Mouse (Mus musculus): ENCODE measurements around the gene Cyth1. TPM values are rescaled to one million over a fixed set of nuclear protein-coding genes. Genes with fewer than 3 reads are reported as not detected.
A peak's percentile ranks its signal among the peaks of the same experiment; 100 is the strongest.

The Cyth1 gene
- total RNA-seq, 2 experiments from 2014 or later: 59.3 to 63.5 TPM

GRCm38 (mm10) chr11:118158753-118159152, 89.6 kb downstream of the Cyth1 start:
- DNase-seq (ENCODE audit: low spot score in 2 of 2): no peak

GRCm38 (mm10) chr11:118156480-118157060, 91.8 kb downstream of the Cyth1 start:
- DNase-seq (ENCODE audit: low spot score in 2 of 2): no peak

- DNase-seq (ENCODE audit: low spot score in 2 of 2): no peak
These were observed 95.4 kb downstream of the Cyth1 start for GRCm38 (mm10) chr11:118152964-118153363.

- DNase-seq (ENCODE audit: low spot score in 2 of 2): no peak
These were observed 96.8 kb downstream of the Cyth1 start for GRCm38 (mm10) chr11:118151423-118152180.

- DNase-seq (ENCODE audit: low spot score in 2 of 2): peak in 1 of 2 experiments; percentile 51
These were observed 98.2 kb downstream of the Cyth1 start for GRCm38 (mm10) chr11:118150115-118150701.

- no peak for DNase-seq (ENCODE audit: low spot score in 2 of 2)
These were observed 100.3 kb downstream of the Cyth1 start for GRCm38 (mm10) chr11:118147877-118148637.

GRCm38 (mm10) chr11:118146446-118146845, 101.9 kb downstream of the Cyth1 start:
- DNase-seq (ENCODE audit: low spot score in 2 of 2): no peak

GRCm38 (mm10) chr11:118145771-118146351, 102.5 kb downstream of the Cyth1 start:
- DNase-seq (ENCODE audit: low spot score in 2 of 2): no peak

GRCm38 (mm10) chr11:118145092-118145491, 103.3 kb downstream of the Cyth1 start:
- no peak for DNase-seq (ENCODE audit: low spot score in 2 of 2)

GRCm38 (mm10) chr11:118143731-118144130, 104.7 kb downstream of the Cyth1 start:
- no peak for DNase-seq (ENCODE audit: low spot score in 2 of 2)

- no peak for DNase-seq (ENCODE audit: low spot score in 2 of 2)
These were observed 105.7 kb downstream of the Cyth1 start for GRCm38 (mm10) chr11:118142547-118143165.

GRCm38 (mm10) chr11:118140771-118141565, 107.4 kb downstream of the Cyth1 start:
- DNase-seq (ENCODE audit: low spot score in 2 of 2): no peak

- no peak for DNase-seq (ENCODE audit: low spot score in 2 of 2)
These were observed 110.0 kb downstream of the Cyth1 start for GRCm38 (mm10) chr11:118138347-118138746.

- no peak for DNase-seq (ENCODE audit: low spot score in 2 of 2)
These were observed 112.2 kb downstream of the Cyth1 start for GRCm38 (mm10) chr11:118136172-118136632.

GRCm38 (mm10) chr11:118135271-118135670, 113.1 kb downstream of the Cyth1 start:
- no peak for DNase-seq (ENCODE audit: low spot score in 2 of 2)

- DNase-seq (ENCODE audit: low spot score in 2 of 2): peak; percentile 22 to 24
These were observed 114.6 kb downstream of the Cyth1 start for GRCm38 (mm10) chr11:118133752-118134169.

GRCm38 (mm10) chr11:118133133-118133751, 115.2 kb downstream of the Cyth1 start:
- DNase-seq (ENCODE audit: low spot score in 2 of 2): no peak

- DNase-seq (ENCODE audit: low spot score in 2 of 2): no peak
These were observed 116.3 kb downstream of the Cyth1 start for GRCm38 (mm10) chr11:118132136-118132535.

- DNase-seq (ENCODE audit: low spot score in 2 of 2): no peak
These were observed 117.9 kb downstream of the Cyth1 start, which contains the start of gene Dnah17 for GRCm38 (mm10) chr11:118130534-118130933. TSS of gene Dnah17 (minus strand) at chr11:118130634.

All from layer of hippocampus, postnatal 10 days (tissue).